Mouse (Mus musculus): ENCODE data around the gene Srsf2. TPM values are rescaled to one million over a fixed set of nuclear protein-coding genes. Genes with fewer than 3 reads are reported as not detected.

The Srsf2 gene
- polyA plus RNA-seq (2017; shearing (Covaris generic)) = 394 TPM

DNA sequence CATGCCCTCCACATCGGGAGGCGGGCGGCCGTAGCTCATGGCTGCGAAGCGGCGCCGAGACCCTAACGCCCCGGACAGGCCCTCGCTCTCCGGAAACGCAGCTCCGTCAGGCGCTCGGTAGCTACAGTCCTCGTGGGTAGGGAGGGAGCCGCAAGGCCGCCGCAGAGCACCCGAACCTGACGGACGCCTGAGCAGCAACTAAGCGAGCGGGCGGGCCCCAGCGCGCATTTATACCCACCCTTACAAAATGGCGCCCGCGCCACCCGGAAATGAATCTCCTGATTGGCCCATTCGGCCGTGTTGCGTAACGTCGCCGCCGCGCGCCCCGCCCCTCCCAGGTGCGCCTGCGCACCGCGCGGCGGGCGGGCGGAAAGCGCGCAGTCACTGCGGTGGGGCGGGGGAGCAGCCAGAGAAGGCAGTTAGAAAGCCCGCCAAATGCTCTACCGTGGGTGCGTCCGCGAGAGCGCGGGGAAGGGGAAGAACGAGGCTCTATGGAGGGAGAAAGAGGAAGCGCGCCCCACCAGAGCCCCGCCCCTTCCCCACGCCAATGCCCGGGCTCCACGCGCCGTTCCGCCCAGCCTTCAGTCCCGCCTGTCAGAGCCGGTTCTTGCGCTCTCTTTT lies at the start of gene Srsf2:
Srsf2 (minus strand) TSS at position 204 of the 621 bp plus-strand sequence.

DNA sequence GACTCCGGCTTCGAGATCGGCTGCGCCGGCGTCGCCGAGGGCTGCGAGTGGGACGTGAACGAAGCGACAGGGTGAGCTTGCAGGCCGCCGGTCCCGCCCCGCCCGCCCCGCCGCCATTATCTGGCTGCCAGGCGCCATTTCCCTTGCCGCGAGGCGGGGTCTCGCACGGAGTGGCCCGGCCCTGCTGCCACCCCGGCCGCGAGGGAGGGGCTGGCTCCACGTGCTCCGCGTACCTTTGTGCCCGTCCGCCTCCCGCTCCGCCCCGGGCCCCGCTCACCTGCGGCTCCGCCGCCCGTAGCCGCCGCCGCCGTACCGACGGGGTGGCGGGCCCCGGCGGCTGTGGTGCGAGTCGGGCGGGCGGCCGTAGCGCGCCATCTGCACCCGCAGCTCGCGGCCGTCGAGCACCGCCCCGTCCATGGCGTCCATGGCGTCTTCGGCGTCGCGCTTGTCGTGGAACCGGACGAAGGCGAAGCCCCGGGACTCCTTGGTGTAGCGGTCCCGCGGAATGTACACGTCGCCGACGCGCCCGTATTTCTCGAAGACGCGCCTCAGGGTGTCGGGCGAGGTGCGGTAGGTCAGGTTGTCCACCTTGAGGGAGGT lies 503 bp downstream of the Srsf2 start, which contains the start of gene Mfsd11:
Mfsd11 (plus strand) TSS at position 150 of the 600 bp plus-strand sequence.

GRCm38 (mm10) chr11:116843261-116844233 lies 9.3 kb downstream of the Srsf2 start, which contains the start of the genes Mettl23 and Jmjd6:
TSS of gene Mettl23 (plus strand) at chr11:116843278.
TSS of gene Jmjd6 (minus strand) at chr11:116843449.

DNA sequence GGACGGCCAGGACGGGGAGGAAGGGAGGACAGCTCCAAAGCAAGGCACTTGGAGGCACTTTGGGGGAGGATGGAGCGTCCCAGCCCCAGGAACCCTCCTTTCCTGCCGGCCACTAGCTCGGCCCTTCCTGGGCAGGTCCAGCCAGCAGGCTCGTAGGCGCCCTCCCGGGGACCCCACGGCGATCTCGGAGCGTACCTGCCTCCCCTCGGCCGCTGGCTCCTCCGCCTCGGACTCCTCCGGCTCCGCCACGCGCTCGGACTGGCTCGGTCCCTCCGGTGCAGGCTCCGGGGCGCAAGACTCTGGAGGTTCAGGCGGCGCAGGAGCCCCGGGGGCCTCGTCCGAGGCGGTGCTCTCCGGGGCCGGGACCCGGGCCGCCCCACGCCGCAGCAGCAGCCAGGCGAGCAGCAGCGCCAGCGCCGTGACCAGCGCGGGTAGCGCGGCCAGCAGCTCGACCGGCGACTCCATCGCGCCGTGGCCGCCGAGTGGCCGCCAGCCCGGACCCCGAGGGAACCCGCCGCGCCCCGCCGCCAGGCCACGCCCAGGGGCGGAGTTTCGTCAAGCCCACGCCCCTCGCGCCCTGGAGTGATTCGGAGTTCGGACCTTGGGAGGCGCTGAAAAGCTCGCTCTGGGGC lies 25.2 kb downstream of the Srsf2 start, which contains the start of gene Mxra7:
Mxra7 (minus strand) TSS at position 513 of the 632 bp plus-strand sequence.

Other genes starting within 250 kb of the Srsf2 start
- 19.5 TPM for gene Rhbdf2, start 226.1 kb downstream of the Srsf2 start, polyA plus RNA-seq (2017; shearing (Covaris generic))
- gene Prcd, start 199.6 kb downstream of the Srsf2 start, polyA plus RNA-seq (2017; shearing (Covaris generic)) = not detected
- not detected for gene Cygb, start 198.8 kb downstream of the Srsf2 start, polyA plus RNA-seq (2017; shearing (Covaris generic))
- 1.0 TPM for gene St6galnac1, start 77.6 kb downstream of the Srsf2 start, polyA plus RNA-seq (2017; shearing (Covaris generic))
- gene Mxra7, start 25.0 kb downstream of the Srsf2 start, polyA plus RNA-seq (2017; shearing (Covaris generic)) = not detected
- gene Mettl23, start 9.8 kb downstream of the Srsf2 start, polyA plus RNA-seq (2017; shearing (Covaris generic)) = 121 TPM
- 101 TPM for gene Jmjd6, start 9.6 kb downstream of the Srsf2 start, polyA plus RNA-seq (2017; shearing (Covaris generic))
- gene Mfsd11, start 654 bp downstream of the Srsf2 start, polyA plus RNA-seq (2017; shearing (Covaris generic)) = 16.3 TPM
- gene Mgat5b, start 65.8 kb upstream of the Srsf2 start, polyA plus RNA-seq (2017; shearing (Covaris generic)) = not detected